Mouse (Mus musculus): Measurements from ENCODE around the gene Cct8l1. TPM values are rescaled to one million over a fixed set of nuclear protein-coding genes. Genes with fewer than 3 reads are reported as not detected.

Gene Cct8l1
- polyA plus RNA-seq, 1 experiment from 2014 or later = not detected

GRCm38 (mm10) chr5:25536921-25537409 is 21.1 kb downstream of the Cct8l1 start:
- H3K27me3 ChIP-seq (replicated peaks; ENCODE audit: control insufficient read depth, insufficient read depth, low read length) = no peaks in the 10 kb centered on the region
- ATAC-seq (no peak), DNase-seq (ENCODE audit: low spot score) (no peak)
- H3K36me3 ChIP-seq (ENCODE audit: control insufficient read depth, insufficient read depth, low read length) = no peaks in the 10 kb centered on the region
- 46% methylated on average over 6 of the region's 6 CpGs for WGBS
- no peak overlapping the region for H3K4me3 ChIP-seq (ENCODE audit: low read depth, low read length)
- no peak overlapping the region for H3K9ac ChIP-seq (ENCODE audit: low read length)
- no peak overlapping the region for H3K4me2 ChIP-seq (ENCODE audit: low read length)
- H3K4me1 ChIP-seq (ENCODE audit: control insufficient read depth, insufficient read depth, low read length) = no peaks in the 10 kb centered on the region
- no peak overlapping the region for H3K27ac ChIP-seq (ENCODE audit: low read depth, low read length)
- H3K9me3 ChIP-seq (replicated peaks; ENCODE audit: control insufficient read depth, low read length) = no peaks in the 10 kb centered on the region

GRCm38 (mm10) chr5:25540412-25540811 is 24.5 kb downstream of the Cct8l1 start:
- Histone ChIP-seq H3K36me3 (ENCODE audit: control insufficient read depth, insufficient read depth, low read length) (no peaks in the 10 kb centered on the region), H3K27me3 (replicated peaks; ENCODE audit: control insufficient read depth, insufficient read depth, low read length) (no peaks in the 10 kb centered on the region), H3K27ac (ENCODE audit: low read depth, low read length) (no peak overlapping the region), H3K4me3 (ENCODE audit: low read depth, low read length) (no peak overlapping the region), H3K4me2 (ENCODE audit: low read length) (no peak overlapping the region), H3K9me3 (replicated peaks; ENCODE audit: control insufficient read depth, low read length) (no peaks in the 10 kb centered on the region), H3K4me1 (ENCODE audit: control insufficient read depth, insufficient read depth, low read length) (no peaks in the 10 kb centered on the region), H3K9ac (ENCODE audit: low read length) (no peak overlapping the region)
- ATAC-seq (no peak), DNase-seq (ENCODE audit: low spot score) (no peak)

GRCm38 (mm10) chr5:25540921-25541320 is 25.1 kb downstream of the Cct8l1 start:
- H3K4me1 ChIP-seq (ENCODE audit: control insufficient read depth, insufficient read depth, low read length) = no peaks in the 10 kb centered on the region
- H3K9me3 ChIP-seq (replicated peaks; ENCODE audit: control insufficient read depth, low read length) = no peaks in the 10 kb centered on the region
- WGBS = 87% methylated on average over 3 of the region's 3 CpGs
- H3K27me3 ChIP-seq (replicated peaks; ENCODE audit: control insufficient read depth, insufficient read depth, low read length) = no peaks in the 10 kb centered on the region
- no peak overlapping the region for H3K9ac ChIP-seq (ENCODE audit: low read length)
- no peaks in the 10 kb centered on the region for H3K36me3 ChIP-seq (ENCODE audit: control insufficient read depth, insufficient read depth, low read length)
- H3K4me2 ChIP-seq (ENCODE audit: low read length) = no peak overlapping the region
- ATAC-seq (no peak), DNase-seq (ENCODE audit: low spot score) (no peak)
- H3K27ac ChIP-seq (ENCODE audit: low read depth, low read length) = no peak overlapping the region
- H3K4me3 ChIP-seq (ENCODE audit: low read depth, low read length) = no peak overlapping the region

- H3K27me3 ChIP-seq (replicated peaks; ENCODE audit: control insufficient read depth, insufficient read depth, low read length) = no peaks in the 10 kb centered on the region
- H3K4me1 ChIP-seq (ENCODE audit: control insufficient read depth, insufficient read depth, low read length) = no peaks in the 10 kb centered on the region
- H3K9ac ChIP-seq (ENCODE audit: low read length) = no peak overlapping the region
- ATAC-seq (no peak), DNase-seq (ENCODE audit: low spot score) (no peak)
- H3K9me3 ChIP-seq (replicated peaks; ENCODE audit: control insufficient read depth, low read length) = no peaks in the 10 kb centered on the region
- WGBS = 71% methylated on average over 2 of the region's 2 CpGs
- H3K27ac ChIP-seq (ENCODE audit: low read depth, low read length) = no peak overlapping the region
- no peaks in the 10 kb centered on the region for H3K36me3 ChIP-seq (ENCODE audit: control insufficient read depth, insufficient read depth, low read length)
- H3K4me3 ChIP-seq (ENCODE audit: low read depth, low read length) = no peak overlapping the region
- H3K4me2 ChIP-seq (ENCODE audit: low read length) = no peak overlapping the region
Measured at GRCm38 (mm10) chr5:25541661-25542060, 25.8 kb downstream of the Cct8l1 start.

- whole genome bisulfite sequencing = 90% methylated on average over 3 of the region's 3 CpGs
- H3K4me2 ChIP-seq (ENCODE audit: low read length) = no peak overlapping the region
- H3K36me3 ChIP-seq (ENCODE audit: control insufficient read depth, insufficient read depth, low read length) = no peaks in the 10 kb centered on the region
- no peaks in the 10 kb centered on the region for H3K27me3 ChIP-seq (replicated peaks; ENCODE audit: control insufficient read depth, insufficient read depth, low read length)
- DNase-seq (ENCODE audit: low spot score) (no peak), ATAC-seq (no peak)
- H3K27ac ChIP-seq (ENCODE audit: low read depth, low read length) = no peak overlapping the region
- no peak overlapping the region for H3K9ac ChIP-seq (ENCODE audit: low read length)
- no peaks in the 10 kb centered on the region for H3K4me1 ChIP-seq (ENCODE audit: control insufficient read depth, insufficient read depth, low read length)
- H3K9me3 ChIP-seq (replicated peaks; ENCODE audit: control insufficient read depth, low read length) = no peaks in the 10 kb centered on the region
- no peak overlapping the region for H3K4me3 ChIP-seq (ENCODE audit: low read depth, low read length)
Measured at GRCm38 (mm10) chr5:25544061-25544460, 28.2 kb downstream of the Cct8l1 start.

GRCm38 (mm10) chr5:25544566-25544965 is 28.7 kb downstream of the Cct8l1 start:
- Histone ChIP-seq H3K4me3 (ENCODE audit: low read depth, low read length) (no peak overlapping the region), H3K27me3 (replicated peaks; ENCODE audit: control insufficient read depth, insufficient read depth, low read length) (no peaks in the 10 kb centered on the region), H3K4me2 (ENCODE audit: low read length) (no peak overlapping the region), H3K36me3 (ENCODE audit: control insufficient read depth, insufficient read depth, low read length) (no peaks in the 10 kb centered on the region), H3K4me1 (ENCODE audit: control insufficient read depth, insufficient read depth, low read length) (no peaks in the 10 kb centered on the region), H3K9me3 (replicated peaks; ENCODE audit: control insufficient read depth, low read length) (no peaks in the 10 kb centered on the region), H3K27ac (ENCODE audit: low read depth, low read length) (no peak overlapping the region), H3K9ac (ENCODE audit: low read length) (no peak overlapping the region)
- no peak for ATAC-seq
- no peak for DNase-seq (ENCODE audit: low spot score)
- 86% methylated on average over 5 of the region's 5 CpGs for WGBS

- H3K27ac ChIP-seq (ENCODE audit: low read depth, low read length) = no peak overlapping the region
- 97% methylated on average over 2 of the region's 2 CpGs for WGBS
- no peaks in the 10 kb centered on the region for H3K9me3 ChIP-seq (replicated peaks; ENCODE audit: control insufficient read depth, low read length)
- no peak overlapping the region for H3K4me3 ChIP-seq (ENCODE audit: low read depth, low read length)
- H3K36me3 ChIP-seq (ENCODE audit: control insufficient read depth, insufficient read depth, low read length) = no peaks in the 10 kb centered on the region
- no peaks in the 10 kb centered on the region for H3K4me1 ChIP-seq (ENCODE audit: control insufficient read depth, insufficient read depth, low read length)
- H3K27me3 ChIP-seq (replicated peaks; ENCODE audit: control insufficient read depth, insufficient read depth, low read length) = no peaks in the 10 kb centered on the region
- no peak overlapping the region for H3K9ac ChIP-seq (ENCODE audit: low read length)
- no peak overlapping the region for H3K4me2 ChIP-seq (ENCODE audit: low read length)
- DNase-seq (ENCODE audit: low spot score) (no peak), ATAC-seq (no peak)
Measured at GRCm38 (mm10) chr5:25546912-25547311, 31.0 kb downstream of the Cct8l1 start.

GRCm38 (mm10) chr5:25550912-25551311 is 35.0 kb downstream of the Cct8l1 start:
- no peaks in the 10 kb centered on the region for H3K9me3 ChIP-seq (replicated peaks; ENCODE audit: control insufficient read depth, low read length)
- no peaks in the 10 kb centered on the region for H3K36me3 ChIP-seq (ENCODE audit: control insufficient read depth, insufficient read depth, low read length)
- H3K4me3 ChIP-seq (ENCODE audit: low read depth, low read length) = no peak overlapping the region
- no peak overlapping the region for H3K9ac ChIP-seq (ENCODE audit: low read length)
- DNase-seq (ENCODE audit: low spot score) (no peak), ATAC-seq (no peak)
- no peak overlapping the region for H3K27ac ChIP-seq (ENCODE audit: low read depth, low read length)
- no peak overlapping the region for H3K4me2 ChIP-seq (ENCODE audit: low read length)
- no peaks in the 10 kb centered on the region for H3K27me3 ChIP-seq (replicated peaks; ENCODE audit: control insufficient read depth, insufficient read depth, low read length)
- WGBS = 85% methylated on average over 1 of the region's 1 CpGs
- no peaks in the 10 kb centered on the region for H3K4me1 ChIP-seq (ENCODE audit: control insufficient read depth, insufficient read depth, low read length)

- Histone ChIP-seq H3K4me3 (ENCODE audit: low read depth, low read length) (no peak overlapping the region), H3K27ac (ENCODE audit: low read depth, low read length) (no peak overlapping the region), H3K4me1 (ENCODE audit: control insufficient read depth, insufficient read depth, low read length) (no peaks in the 10 kb centered on the region), H3K4me2 (ENCODE audit: low read length) (no peak overlapping the region), H3K9ac (ENCODE audit: low read length) (no peak overlapping the region), H3K9me3 (replicated peaks; ENCODE audit: control insufficient read depth, low read length) (no peaks in the 10 kb centered on the region), H3K27me3 (replicated peaks; ENCODE audit: control insufficient read depth, insufficient read depth, low read length) (no peaks in the 10 kb centered on the region), H3K36me3 (ENCODE audit: control insufficient read depth, insufficient read depth, low read length) (no peaks in the 10 kb centered on the region)
- DNase-seq (ENCODE audit: low spot score) (no peak), ATAC-seq (no peak)
- WGBS = 90% methylated on average over 1 of the region's 1 CpGs
Measured at GRCm38 (mm10) chr5:25554210-25554609, 38.3 kb downstream of the Cct8l1 start.
